ENCODE assay signal across 8 mouse cellular contexts in the genomic region with DNA sequence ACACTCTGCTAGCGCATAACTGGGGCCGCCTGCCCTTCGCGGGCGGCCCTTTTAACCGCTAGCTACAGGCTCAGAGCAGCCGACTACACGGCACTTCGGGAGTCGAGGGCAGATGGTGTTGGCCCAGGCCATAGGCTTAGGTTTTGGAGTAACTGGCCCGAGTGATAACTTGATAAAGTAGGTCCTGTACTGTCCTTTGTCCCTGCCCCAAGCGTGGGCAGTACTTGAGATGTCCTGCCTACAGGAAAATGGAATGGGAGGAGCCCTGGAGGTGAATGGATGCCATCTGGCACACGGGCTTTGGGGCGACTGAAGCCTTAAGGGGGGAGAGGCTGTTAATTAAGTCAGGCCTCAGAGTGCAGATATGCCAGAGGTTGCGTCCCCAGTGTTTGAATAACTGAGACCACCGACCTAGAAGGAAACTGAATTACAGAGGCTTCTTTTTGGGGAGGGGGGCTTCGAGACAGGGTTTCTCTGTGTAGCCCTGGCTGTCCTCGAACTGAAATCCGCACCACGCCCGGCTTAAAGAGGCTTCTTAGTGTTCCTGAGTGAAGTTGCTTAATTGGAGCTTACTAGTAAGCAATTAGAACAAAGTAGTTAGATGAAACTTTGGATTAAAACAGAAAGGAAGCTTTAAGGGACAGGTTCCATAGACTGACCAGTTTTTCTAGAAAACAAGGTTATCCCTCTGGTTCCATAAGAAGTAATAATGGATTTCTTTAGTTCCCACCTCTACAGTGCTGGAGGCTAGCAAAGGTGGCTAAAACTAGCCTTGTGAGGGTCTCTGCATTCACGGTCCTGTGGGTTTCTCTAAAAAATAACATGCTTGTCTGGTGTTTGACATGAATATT. TPM values are rescaled to one million over a fixed set of nuclear protein-coding genes. Genes with fewer than 3 reads are reported as not detected.
DNase-seq lines count a peak whose midpoint lies in the region; ATAC-seq lines count a peak whose summit lies in the region.

No protein-coding gene starts in this region.

- H3K4me2 ChIP-seq in intestine, embryonic 16.5 days (ENCODE audit: low read depth, low read length): peak overlapping the region; percentile 51
- peak overlapping the region; percentile 65 for H3K4me2 ChIP-seq in limb, embryonic 11.5 days (ENCODE audit: low read depth, severe bottlenecking)

- H3K9me3 ChIP-seq in embryonic facial prominence, embryonic 10.5 days: no peaks in the 10 kb centered on the region
- H3K9me3 ChIP-seq in intestine, embryonic 16.5 days (ENCODE audit: control insufficient read depth, low read length): no peaks in the 10 kb centered on the region
- H3K9me3 ChIP-seq in limb, embryonic 11.5 days (ENCODE audit: control insufficient read depth, low read length): no peaks in the 10 kb centered on the region
- no peaks in the 10 kb centered on the region for H3K9me3 ChIP-seq in midbrain, embryonic 10.5 days (replicated peaks)

- DNase-seq in urinary bladder, adult 18-20 months (ENCODE audit: low spot score in 2 of 2): peak; percentile 60 to 65
- no peak for DNase-seq in urinary bladder, postnatal 10 days (ENCODE audit: low spot score)
- peak; percentile 76 for DNase-seq in embryonic facial prominence, embryonic 10.5 days (ENCODE audit: low spot score)
- peak; percentile 77 for DNase-seq in limb, embryonic 11.5 days (ENCODE audit: low spot score)
- peak; percentile 77 for DNase-seq in midbrain, embryonic 10.5 days (ENCODE audit: low spot score)
- peak; percentile 12 to 24 for DNase-seq in spleen, postnatal 14 days (ENCODE audit: low spot score in 2 of 2)

- peak; percentile 23 for ATAC-seq in granulocyte monocyte progenitor cell, adult 5-6 weeks (replicated peaks; ENCODE audit: poor library complexity, severe bottlenecking)
- peak; percentile 67 for ATAC-seq in intestine, embryonic 16.5 days
- peak; percentile 58 for ATAC-seq in limb, embryonic 11.5 days (ENCODE audit: insufficient number of reproducible peaks, low FRiP score, low TSS enrichment, low read depth)

- H3K36me3 ChIP-seq in embryonic facial prominence, embryonic 10.5 days (replicated peaks): 0 out of 2 replicates have a peak, but pooled peaks cover 2% of the 10 kb centered on the region
- no peaks in the 10 kb centered on the region; the same call in 1 of the 2 replicates for H3K36me3 ChIP-seq in intestine, embryonic 16.5 days (ENCODE audit: control insufficient read depth, insufficient read depth, low read length)
- H3K36me3 ChIP-seq in limb, embryonic 11.5 days (ENCODE audit: control insufficient read depth, insufficient read depth, low read length): no peaks in the 10 kb centered on the region
- no peaks in the 10 kb centered on the region; the same call in 1 of the 2 replicates for H3K36me3 ChIP-seq in midbrain, embryonic 10.5 days

- H3K27ac ChIP-seq in embryonic facial prominence, embryonic 10.5 days (replicated peaks): peak overlapping the region; percentile 99
- peak overlapping the region; percentile 98 for H3K27ac ChIP-seq in intestine, embryonic 16.5 days (ENCODE audit: low read length)
- H3K27ac ChIP-seq in limb, embryonic 11.5 days (replicated peaks; ENCODE audit: low read depth, low read length): peak overlapping the region; percentile 99
- H3K27ac ChIP-seq in midbrain, embryonic 10.5 days (replicated peaks): peak overlapping the region; percentile 100

- H3K9ac ChIP-seq in intestine, embryonic 16.5 days (ENCODE audit: low read depth, low read length): peak overlapping the region; percentile 93
- H3K9ac ChIP-seq in limb, embryonic 11.5 days (ENCODE audit: low read length): peak overlapping the region; percentile 100

- no peaks in the 10 kb centered on the region for H3K27me3 ChIP-seq in embryonic facial prominence, embryonic 10.5 days (replicated peaks; ENCODE audit: low read depth, poor library complexity, severe bottlenecking)
- no peaks in the 10 kb centered on the region for H3K27me3 ChIP-seq in intestine, embryonic 16.5 days (replicated peaks; ENCODE audit: control insufficient read depth, insufficient read depth, low read length)
- no peaks in the 10 kb centered on the region for H3K27me3 ChIP-seq in limb, embryonic 11.5 days (ENCODE audit: control insufficient read depth, insufficient read depth, low read length)
- H3K27me3 ChIP-seq in midbrain, embryonic 10.5 days (ENCODE audit: low read depth, poor library complexity, severe bottlenecking): no peaks in the 10 kb centered on the region

- H3K4me3 ChIP-seq in embryonic facial prominence, embryonic 10.5 days: peak overlapping the region; percentile 86
- H3K4me3 ChIP-seq in intestine, embryonic 16.5 days (ENCODE audit: low read length): peak overlapping the region; percentile 83
- H3K4me3 ChIP-seq in limb, embryonic 11.5 days (ENCODE audit: low read depth, low read length): peak overlapping the region; percentile 94
- H3K4me3 ChIP-seq in midbrain, embryonic 10.5 days: peak overlapping the region; percentile 92

- H3K4me1 ChIP-seq in embryonic facial prominence, embryonic 10.5 days: peaks cover 17% of the 10 kb centered on the region
- H3K4me1 ChIP-seq in intestine, embryonic 16.5 days (ENCODE audit: control insufficient read depth, insufficient read depth, low read length): no peaks in the 10 kb centered on the region
- H3K4me1 ChIP-seq in limb, embryonic 11.5 days (ENCODE audit: control insufficient read depth, insufficient read depth, low read length): no peaks in the 10 kb centered on the region
- peaks cover 30% of the 10 kb centered on the region for H3K4me1 ChIP-seq in midbrain, embryonic 10.5 days

- WGBS in embryonic facial prominence, embryonic 10.5 days: 1% methylated on average over 22 of the region's 22 CpGs
- WGBS in intestine, embryonic 16.5 days: 4% methylated on average over 22 of the region's 22 CpGs
- WGBS in limb, embryonic 11.5 days: 3% methylated on average over 22 of the region's 22 CpGs
- WGBS in midbrain, embryonic 10.5 days: 2% methylated on average over 22 of the region's 22 CpGs

RNA-seq across cellular contexts. Expression of a gene that starts 13.9 kb away (rescaled TPM):
- polyA plus RNA-seq in embryonic facial prominence, embryonic 10.5 days (2016; fragmentation: Nextera tagmentation; extraction: Ambion mirVana): 5.4 and 5.5 TPM in 2 replicates
- 81.3 and 84.3 TPM in 2 replicates for total RNA-seq in granulocyte monocyte progenitor cell, adult 5-6 weeks (2014; fragmentation: Nextera tagmentation)
- total RNA-seq in granulocyte monocyte progenitor cell, adult 5-6 weeks (2017): 63.3 and 67.0 TPM in 2 replicates
- polyA plus RNA-seq in intestine, embryonic 16.5 days (2015; fragmentation: Nextera tagmentation; extraction: Ambion mirVana): 4.1 TPM in 2 replicates
- polyA plus RNA-seq in limb, embryonic 11.5 days (2014; fragmentation: Nextera tagmentation; extraction: Ambion mirVana): 6.3 and 6.9 TPM in 2 replicates
- polyA plus RNA-seq in midbrain, embryonic 10.5 days (2016; fragmentation: Nextera tagmentation; extraction: Ambion mirVana): 5.0 and 5.2 TPM in 2 replicates
